Mouse (Mus musculus) spleen, postnatal 36 days (tissue): ENCODE data around the gene Pdcd2.
A peak's percentile ranks its signal among the peaks of the same experiment; 100 is the strongest.

Experiments used
- DNase-seq, 2 experiments: peaks; one replicate each; pipeline ENCODE4 v3.0.0; 2022; ENCODE audit warnings: low spot score in 2 of 2, mixed read lengths in 1 of 2

Pdcd2 gene

DNA sequence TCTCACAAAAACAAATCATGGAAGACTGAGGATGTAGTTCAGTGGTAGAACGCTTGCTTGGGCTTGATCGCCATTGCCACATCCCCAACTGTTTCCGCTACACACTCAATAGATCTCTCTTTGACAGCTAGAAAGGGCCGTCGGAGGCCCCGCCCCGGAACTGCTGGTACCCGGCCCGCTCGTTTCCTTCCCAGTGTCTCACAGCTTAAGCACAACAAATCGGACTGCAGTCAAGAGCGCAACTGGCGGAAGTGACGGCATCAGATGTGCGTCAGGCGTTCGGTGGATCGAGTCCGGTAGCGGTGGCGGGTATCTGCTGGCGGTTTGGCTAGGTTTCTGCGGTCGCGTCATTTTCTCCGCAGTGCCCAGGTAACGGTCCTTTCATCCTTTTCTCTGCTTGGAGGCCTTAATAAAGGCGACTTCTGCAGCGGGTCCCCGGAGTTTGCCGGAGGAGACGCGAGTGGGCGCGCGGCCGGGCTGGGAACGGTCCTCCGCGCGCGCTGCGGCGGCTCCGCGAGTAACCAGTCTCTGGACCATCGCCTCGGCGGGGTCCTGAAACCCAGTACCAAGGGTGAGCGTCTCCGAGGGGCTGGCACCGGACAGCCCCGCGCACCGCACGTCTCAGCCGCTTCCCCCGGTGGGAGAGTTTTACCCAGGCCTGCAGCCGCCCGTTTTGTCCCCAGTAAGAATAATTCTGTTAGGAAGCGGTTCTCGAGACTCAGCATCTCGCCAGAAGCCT lies 27.3 kb downstream of the Pdcd2 start, which contains the start of the genes Psmb1 and Tbp:
Gene Psmb1 (minus strand): TSS at position 96 of the 739 bp plus-strand sequence.
Gene Tbp (plus strand): TSS at position 233 of the 739 bp plus-strand sequence.
- peak; percentile 97 to 98 for DNase-seq

DNA sequence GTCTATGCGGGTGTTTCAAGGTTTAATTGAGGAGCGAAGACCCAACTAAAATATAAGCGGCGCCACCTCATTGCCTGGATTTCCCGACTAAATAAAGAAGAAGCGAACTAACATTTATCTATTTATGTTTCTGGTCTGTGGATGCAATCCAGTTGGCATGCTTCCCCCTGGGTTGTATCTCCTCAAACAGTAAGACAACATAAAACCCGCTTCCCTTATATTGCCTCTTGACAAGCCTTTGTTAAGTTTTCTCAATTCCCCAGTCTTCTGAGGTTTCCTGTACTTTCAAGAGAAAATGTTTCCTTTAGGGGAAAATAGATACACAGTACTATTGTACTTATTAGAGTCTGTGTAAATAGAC lies 28.4 kb downstream of the Pdcd2 start:
- DNase-seq = no peak

- DNase-seq = peak; percentile 91 to 92
Observed at GRCm38 (mm10) chr17:15497882-15498752, 29.0 kb downstream of the Pdcd2 start.

GRCm38 (mm10) chr17:15490542-15490941 lies 36.6 kb downstream of the Pdcd2 start:
- DNase-seq = no peak

DNA sequence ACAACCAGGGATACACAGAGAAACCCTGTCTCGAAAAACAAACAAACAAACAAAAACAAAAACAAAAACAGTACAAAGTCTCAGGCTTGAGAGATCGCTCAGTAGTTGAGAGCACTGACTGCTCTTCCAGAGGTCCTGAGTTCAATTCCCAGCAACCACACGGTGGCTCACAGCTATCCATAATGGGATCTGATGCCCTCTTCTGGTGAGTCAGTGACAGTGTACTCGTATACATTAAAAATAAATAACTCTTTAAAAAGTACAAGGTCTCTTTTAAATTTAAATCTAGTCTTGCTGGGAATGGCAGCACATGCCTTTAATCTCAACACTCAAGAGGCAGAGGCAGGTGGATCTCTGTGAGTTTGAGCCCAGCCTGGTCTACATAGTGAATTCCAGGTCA lies 54.4 kb downstream of the Pdcd2 start:
- DNase-seq = no peak
